Mouse (Mus musculus): ENCODE data around the gene Olfr845.

Olfr845 gene

DNA sequence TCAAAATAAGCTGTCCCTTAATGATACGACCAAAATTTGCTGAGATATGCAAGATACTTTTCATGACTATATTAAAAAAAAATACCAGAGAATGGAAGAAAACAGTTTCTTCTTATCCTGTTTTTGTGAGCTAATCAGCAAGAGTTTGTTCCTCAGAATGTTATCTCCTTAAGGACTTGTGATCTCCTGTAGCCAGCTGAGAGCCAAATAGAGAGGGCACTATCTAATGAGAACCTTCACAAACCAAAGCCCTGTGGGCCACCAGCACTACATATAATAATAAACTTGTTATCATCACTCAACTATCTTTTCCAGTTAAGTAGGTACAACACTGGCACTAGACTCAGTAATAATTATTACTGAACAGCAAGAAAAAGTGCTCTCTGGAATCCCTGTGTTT is at the start of gene Olfr845:
Gene Olfr845 (plus strand): TSS at position 301 of the 400 bp plus-strand sequence.
- no peak for DNase-seq (ENCODE audit: low read depth, low spot score)

- DNase-seq (ENCODE audit: low read depth, low spot score), result no peak
Measured at GRCm38 (mm10) chr9:19316047-19316446, 20.2 kb upstream of the Olfr845 start, which contains the start of gene Olfr844. Gene Olfr844, plus strand, starts transcription at chr9:19316347.

DNA sequence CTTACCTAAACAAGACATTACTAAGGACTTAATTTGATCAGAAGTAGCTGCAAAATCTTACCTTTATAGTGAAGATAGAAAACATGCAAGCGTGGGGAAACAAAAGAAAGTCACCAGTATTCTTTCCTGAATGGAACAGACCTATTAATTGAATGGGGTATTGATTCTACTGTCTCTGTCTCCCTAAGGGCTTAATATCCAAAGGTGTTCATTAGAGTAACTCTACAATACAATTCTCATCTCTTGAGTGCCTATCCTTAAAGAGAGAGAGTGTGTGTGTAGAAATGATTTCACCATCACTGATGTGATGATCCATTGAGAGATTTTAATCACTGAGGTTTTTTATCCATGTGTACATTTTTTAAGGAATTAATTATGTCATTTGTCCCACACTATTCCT is 27.6 kb downstream of the Olfr845 start, which contains the start of gene Olfr846:
Gene Olfr846 (minus strand): TSS at position 101 of the 400 bp plus-strand sequence.
- DNase-seq (ENCODE audit: low read depth, low spot score), result no peak

GRCm38 (mm10) chr9:19378569-19378968 is 42.3 kb downstream of the Olfr845 start, which contains the start of gene Olfr847:
Gene Olfr847, minus strand, starts transcription at chr9:19378669.
- DNase-seq (ENCODE audit: low read depth, low spot score), result no peak

All from ZHBTc4 (cell line).